Mouse (Mus musculus) inflammation-experienced regulatory T-cells, adult 16 weeks (primary cell): Measurements from ENCODE around the gene Ythdf2. TPM values are rescaled to one million over a fixed set of nuclear protein-coding genes. Genes with fewer than 3 reads are reported as not detected.

Experiments used
- polyA plus RNA-seq: library from polyadenylated mRNA; unstranded; fragments of 100-300 nt; shearing (Covaris generic); gene quantifications from one replicate; pipeline ENCODE4 v1.2.1, GENCODE M21; 2017

Gene Ythdf2
- 128 TPM for polyA plus RNA-seq

DNA sequence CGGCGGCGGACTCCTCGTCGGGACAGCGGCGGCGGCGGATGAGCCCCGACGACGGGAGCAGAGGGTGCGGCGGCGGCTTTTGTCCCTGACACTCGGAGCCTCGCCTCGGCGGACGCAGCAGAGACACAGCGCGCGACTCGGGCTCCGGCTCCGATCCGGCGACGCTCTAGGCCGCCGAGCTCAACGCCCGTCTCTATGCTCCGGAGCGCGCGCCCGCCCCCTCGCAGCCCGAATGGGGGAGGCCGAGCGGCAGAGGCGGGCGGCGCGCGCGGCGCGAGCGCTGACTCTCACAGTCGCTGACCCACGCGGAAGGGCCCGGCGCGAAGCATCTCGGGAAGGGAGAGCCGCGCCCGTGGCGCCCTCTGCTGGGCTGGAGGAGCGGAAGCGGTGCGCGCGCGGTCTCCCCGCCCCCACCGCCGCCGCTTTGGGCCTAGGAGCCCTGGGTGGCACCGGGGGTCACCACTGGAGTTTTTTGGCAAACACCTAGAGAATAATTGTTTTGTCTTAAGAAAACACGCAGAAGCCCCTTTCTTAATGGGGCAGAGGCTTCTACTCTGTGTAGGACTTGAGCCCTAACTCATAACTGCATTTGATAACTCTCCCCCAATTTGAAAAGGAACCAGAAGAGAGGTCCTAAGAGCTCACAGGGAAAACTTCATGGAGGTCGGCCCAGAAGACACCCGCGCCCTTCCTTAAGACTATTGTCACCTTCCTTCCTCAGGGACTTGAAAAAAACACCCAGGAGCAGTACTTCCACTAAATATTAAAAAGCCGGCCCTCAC lies at the start of gene Ythdf2:
TSS of gene Ythdf2 (minus strand) at position 351 of the 782 bp plus-strand sequence.

DNA sequence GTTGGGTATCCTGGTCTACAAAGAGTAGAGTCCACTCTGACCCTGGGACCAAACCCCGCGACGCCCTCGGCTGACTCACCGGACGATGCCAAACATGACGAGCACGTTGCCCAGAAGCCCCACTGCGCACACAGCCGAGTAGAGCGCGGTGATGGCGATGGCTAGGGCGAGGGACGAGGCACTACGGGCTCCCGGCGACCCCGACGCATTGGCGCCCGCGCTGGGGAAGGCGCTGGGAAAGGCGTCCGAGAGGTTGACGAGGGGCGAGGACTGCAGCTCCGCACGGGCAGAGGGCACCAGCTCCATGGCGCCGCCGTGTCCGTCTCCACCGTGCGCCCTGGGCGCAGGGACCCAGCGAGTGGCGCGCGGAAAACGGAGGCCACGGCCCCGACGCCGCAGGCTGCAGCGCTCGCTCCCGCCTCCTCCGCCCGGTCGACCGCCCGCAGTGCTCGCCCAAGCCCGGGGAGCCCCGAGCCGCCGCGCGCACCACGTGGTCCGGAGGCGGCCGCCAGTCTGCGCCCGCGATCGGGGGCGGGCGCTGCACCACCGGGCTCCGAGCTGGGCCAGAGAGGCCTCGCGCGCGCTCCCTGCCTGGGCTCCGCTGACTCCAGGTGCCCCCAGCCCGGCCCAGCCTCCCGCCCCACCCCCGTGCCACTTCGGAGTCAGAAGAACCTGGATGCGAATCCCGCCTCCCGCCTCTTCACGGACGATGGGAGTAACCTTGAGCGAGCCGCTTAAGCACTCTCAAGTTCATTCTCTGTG lies 67.8 kb downstream of the Ythdf2 start, which contains the start of gene Oprd1:
TSS of gene Oprd1 (minus strand) at position 407 of the 762 bp plus-strand sequence.

Other genes with a start within 250 kb of the Ythdf2 start
- not detected for gene Gm10300, start 137.6 kb downstream of the Ythdf2 start, polyA plus RNA-seq
- 94.9 TPM for gene Epb41, start 137.0 kb downstream of the Ythdf2 start, polyA plus RNA-seq
- gene Oprd1, start 67.8 kb downstream of the Ythdf2 start, polyA plus RNA-seq = 0.07 TPM
- gene Gmeb1, start 49.3 kb upstream of the Ythdf2 start, polyA plus RNA-seq = 5.5 TPM
- gene Taf12, start 62.1 kb upstream of the Ythdf2 start, polyA plus RNA-seq = 97.0 TPM
- gene Rab42, start 91.1 kb upstream of the Ythdf2 start, polyA plus RNA-seq = 0.39 TPM
- 55.5 TPM for gene Trnau1ap, start 117.2 kb upstream of the Ythdf2 start, polyA plus RNA-seq
- 37.0 TPM for gene Rcc1, start 141.3 kb upstream of the Ythdf2 start, polyA plus RNA-seq
- gene Phactr4, start 210.2 kb upstream of the Ythdf2 start, polyA plus RNA-seq = 3.7 TPM